Mouse (Mus musculus): ENCODE measurements around the gene Cebpb. TPM values are rescaled to one million over a fixed set of nuclear protein-coding genes. Genes with fewer than 3 reads are reported as not detected.

Gene Cebpb
- total and polyA plus RNA-seq, 2 experiments from 2014 or later = 5.7 to 8.1 TPM

DNA sequence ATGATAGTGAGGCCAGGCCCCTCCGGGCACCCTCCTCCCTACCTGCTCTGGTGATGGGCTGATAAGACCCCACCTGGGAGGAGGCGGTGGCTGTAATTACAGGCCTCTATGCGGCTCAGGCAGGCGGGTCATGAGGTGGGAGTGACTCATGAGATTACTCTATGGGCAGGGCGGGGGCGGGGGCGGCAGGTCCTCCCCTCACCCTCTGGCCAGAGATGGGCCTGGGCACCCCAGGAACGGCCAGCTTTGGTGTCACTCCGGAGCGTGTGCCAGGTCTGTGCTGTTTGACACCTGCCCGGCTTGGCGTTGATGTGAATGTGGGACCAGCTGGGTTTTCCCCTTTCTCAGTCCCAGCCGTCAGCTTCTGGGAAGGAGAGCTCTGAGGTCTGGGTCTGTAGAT is 42.4 kb downstream of the Cebpb start:
- 77% methylated on average over 13 of the region's 13 CpGs for WGBS
- Histone ChIP-seq H3K4me2 (ENCODE audit: low read depth, low read length) (no peak overlapping the region), H3K36me3 (ENCODE audit: insufficient read depth, low read length) (no peaks in the 10 kb centered on the region), H3K4me3 (ENCODE audit: low read length) (no peak overlapping the region), H3K9me3 (ENCODE audit: low read length) (no peaks in the 10 kb centered on the region), H3K9ac (replicated peaks; ENCODE audit: low read length) (no peak overlapping the region), H3K4me1 (ENCODE audit: insufficient read depth, low read length) (no peaks in the 10 kb centered on the region), H3K27ac (no peak overlapping the region), H3K27me3 (ENCODE audit: insufficient read depth, low read length) (no peaks in the 10 kb centered on the region)
- DNase-seq (ENCODE audit: low spot score) = no peak
- no peak for ATAC-seq
- no peak for TF ChIP-seq CTCF (IDR thresholded peaks at IDR 0.05; ENCODE audit: low read depth)

- 82% methylated on average over 10 of the region's 10 CpGs for WGBS
- no peak for DNase-seq (ENCODE audit: low spot score)
Measured at GRCm38 (mm10) chr2:167734861-167735260, 46.1 kb downstream of the Cebpb start.

GRCm38 (mm10) chr2:167739030-167739429 is 50.3 kb downstream of the Cebpb start:
- H3K36me3 ChIP-seq (ENCODE audit: insufficient read depth, low read length) = no peaks in the 10 kb centered on the region
- no peak overlapping the region for H3K27ac ChIP-seq
- H3K9ac ChIP-seq (replicated peaks; ENCODE audit: low read length) = no peak overlapping the region
- no peak overlapping the region for H3K4me2 ChIP-seq (ENCODE audit: low read depth, low read length)
- no peaks in the 10 kb centered on the region for H3K27me3 ChIP-seq (ENCODE audit: insufficient read depth, low read length)
- TF ChIP-seq CTCF (IDR thresholded peaks at IDR 0.05; ENCODE audit: low read depth) = no peak
- no peak overlapping the region for H3K4me3 ChIP-seq (ENCODE audit: low read length)
- no peak for DNase-seq (ENCODE audit: low spot score)
- no peaks in the 10 kb centered on the region for H3K4me1 ChIP-seq (ENCODE audit: insufficient read depth, low read length)
- ATAC-seq = no peak
- WGBS = 53% methylated on average over 5 of the region's 6 CpGs
- no peaks in the 10 kb centered on the region for H3K9me3 ChIP-seq (ENCODE audit: low read length)

More at GRCm38 (mm10) chr2:167734861-167735260, 46.1 kb downstream of the Cebpb start:
- Histone ChIP-seq H3K4me1 (ENCODE audit: insufficient read depth, low read length) (no peaks in the 10 kb centered on the region), H3K27ac (no peak overlapping the region), H3K9ac (replicated peaks; ENCODE audit: low read length) (no peak overlapping the region), H3K4me3 (ENCODE audit: low read length) (no peak overlapping the region), H3K4me2 (ENCODE audit: low read depth, low read length) (no peak overlapping the region), H3K36me3 (ENCODE audit: insufficient read depth, low read length) (no peaks in the 10 kb centered on the region), H3K9me3 (ENCODE audit: low read length) (no peaks in the 10 kb centered on the region), H3K27me3 (ENCODE audit: insufficient read depth, low read length) (no peaks in the 10 kb centered on the region)
- no peak for TF ChIP-seq CTCF (IDR thresholded peaks at IDR 0.05; ENCODE audit: low read depth)
- no peak for ATAC-seq

Small RNA genes within 50 kb of the gene (microRNA-seq; reads per million reads assigned to microRNA genes)
- gene Gm22355 = 0 reads per million in 2 experiments

Other genes starting within 250 kb of the Cebpb start
- 68.7 and 89.6 TPM in 2 replicates for gene Rnf114, start 196.3 kb upstream of the Cebpb start, total RNA-seq (2014; rRNA removed)
- gene Rnf114, start 196.3 kb upstream of the Cebpb start, polyA plus RNA-seq (2015; fragmentation: Nextera tagmentation; extraction: Ambion mirVana) = 79.8 and 85.8 TPM in 2 replicates
- 41.3 and 45.6 TPM in 2 replicates for gene Spata2, start 196.0 kb upstream of the Cebpb start, total RNA-seq (2014; rRNA removed)
- 27.6 and 29.4 TPM in 2 replicates for gene Spata2, start 196.0 kb upstream of the Cebpb start, polyA plus RNA-seq (2015; fragmentation: Nextera tagmentation; extraction: Ambion mirVana)
- 0.93 and 1.2 TPM in 2 replicates for gene Snai1, start 150.7 kb upstream of the Cebpb start, total RNA-seq (2014; rRNA removed)
- gene Snai1, start 150.7 kb upstream of the Cebpb start, polyA plus RNA-seq (2015; fragmentation: Nextera tagmentation; extraction: Ambion mirVana) = 3.6 and 4.3 TPM in 2 replicates
- gene Ube2v1, start 56.8 kb upstream of the Cebpb start, total RNA-seq (2014; rRNA removed) = 209 and 247 TPM in 2 replicates
- gene Ube2v1, start 56.8 kb upstream of the Cebpb start, polyA plus RNA-seq (2015; fragmentation: Nextera tagmentation; extraction: Ambion mirVana) = 380 and 384 TPM in 2 replicates
- 7.5 and 10.7 TPM in 2 replicates for gene Gm20431, start 27.4 kb upstream of the Cebpb start, total RNA-seq (2014; rRNA removed)
- gene Gm20431, start 27.4 kb upstream of the Cebpb start, polyA plus RNA-seq (2015; fragmentation: Nextera tagmentation; extraction: Ambion mirVana) = 7.2 and 9.8 TPM in 2 replicates
- 70.0 and 79.9 TPM in 2 replicates for gene Tmem189, start 907 bp downstream of the Cebpb start, total RNA-seq (2014; rRNA removed)
- gene Tmem189, start 907 bp downstream of the Cebpb start, polyA plus RNA-seq (2015; fragmentation: Nextera tagmentation; extraction: Ambion mirVana) = 41.4 and 42.0 TPM in 2 replicates
- gene Ptpn1, start 243.1 kb downstream of the Cebpb start, total RNA-seq (2014; rRNA removed) = 35.7 and 39.2 TPM in 2 replicates
- 60.0 and 60.1 TPM in 2 replicates for gene Ptpn1, start 243.1 kb downstream of the Cebpb start, polyA plus RNA-seq (2015; fragmentation: Nextera tagmentation; extraction: Ambion mirVana)

All from hindbrain, postnatal 0 days (tissue).